Mouse (Mus musculus) liver, embryonic 11.5 days (tissue): ENCODE data around the gene Gdpd2. TPM values are rescaled to one million over a fixed set of nuclear protein-coding genes. Genes with fewer than 3 reads are reported as not detected.

Experiments used
- ATAC-seq: fragments of 200-750 bp; cut with Nextera tagmentation; replicated peaks from 2 replicates; pipeline ENCODE4 v1.8.0; 2017; ENCODE audit warnings: moderate number of reproducible peaks, mild to moderate bottlenecking, moderate TSS enrichment, moderate library complexity; ENCODE audit not compliant: low FRiP score
- DNase-seq: peaks from one replicate; pipeline ENCODE4 v3.0.0-alpha.2; 2017; ENCODE audit warnings: low spot score
- H3K27ac ChIP-seq: fragments of 300-500 bp; sonication (generic); 2 replicates; pipeline ENCODE4 v1.5.1; 2014; ENCODE audit warnings: mild to moderate bottlenecking, low read depth, low read length, control low read depth
- H3K27me3 ChIP-seq: fragments of 300-500 bp; sonication (generic); replicated peaks from 2 replicates; pipeline ENCODE4 v1.6.1; 2014; ENCODE audit warnings: low read length, mixed read lengths; ENCODE audit not compliant: control insufficient read depth, insufficient read depth
- H3K36me3 ChIP-seq: fragments of 300-500 bp; sonication (generic); 2 replicates; pipeline ENCODE4 v1.6.1; 2014; ENCODE audit warnings: mild to moderate bottlenecking, low read length, moderate library complexity, mixed read lengths; ENCODE audit not compliant: control insufficient read depth, insufficient read depth
- H3K4me1 ChIP-seq: fragments of 300-500 bp; sonication (generic); replicated peaks from 2 replicates; pipeline ENCODE4 v1.6.1; 2014; ENCODE audit warnings: low read length, mixed read lengths; ENCODE audit not compliant: control insufficient read depth, insufficient read depth
- H3K4me2 ChIP-seq: fragments of 300-500 bp; sonication (generic); 2 replicates; pipeline ENCODE4 v1.6.1; 2014; ENCODE audit warnings: mild to moderate bottlenecking, control low read depth, moderate library complexity
- H3K4me3 ChIP-seq: fragments of 300-500 bp; sonication (generic); 2 replicates; pipeline ENCODE4 v1.5.1; 2014; ENCODE audit warnings: low read depth, low read length, control low read depth
- H3K9ac ChIP-seq: fragments of 300-500 bp; sonication (generic); 2 replicates; pipeline ENCODE4 v1.6.1; 2014; ENCODE audit warnings: low read depth, low read length, control low read depth
- H3K9me3 ChIP-seq: fragments of 300-500 bp; sonication (generic); 2 replicates; pipeline ENCODE4 v1.6.1; 2016; ENCODE audit warnings: low read length, inconsistent platforms, mixed read lengths; ENCODE audit not compliant: control insufficient read depth
- WGBS: fragments of 180-500 bp; shearing (Covaris S2); extraction: QIAGEN DNeasy Blood & Tissue Kit; methylation state at CpG from one replicate; pipeline ENCODE4 v1.1.7; 2014; 5-methylcytosine and 5-hydroxymethylcytosine counted together
- polyA plus RNA-seq: library from polyadenylated mRNA; unstranded; fragments of >200 nt; fragmentation: Nextera tagmentation; extraction: Ambion mirVana; gene quantifications from 2 replicates; pipeline ENCODE4 v1.2.1, GENCODE M21; 2014

Gene Gdpd2
- 0.14 and 0.19 TPM in 2 replicates for polyA plus RNA-seq

DNA sequence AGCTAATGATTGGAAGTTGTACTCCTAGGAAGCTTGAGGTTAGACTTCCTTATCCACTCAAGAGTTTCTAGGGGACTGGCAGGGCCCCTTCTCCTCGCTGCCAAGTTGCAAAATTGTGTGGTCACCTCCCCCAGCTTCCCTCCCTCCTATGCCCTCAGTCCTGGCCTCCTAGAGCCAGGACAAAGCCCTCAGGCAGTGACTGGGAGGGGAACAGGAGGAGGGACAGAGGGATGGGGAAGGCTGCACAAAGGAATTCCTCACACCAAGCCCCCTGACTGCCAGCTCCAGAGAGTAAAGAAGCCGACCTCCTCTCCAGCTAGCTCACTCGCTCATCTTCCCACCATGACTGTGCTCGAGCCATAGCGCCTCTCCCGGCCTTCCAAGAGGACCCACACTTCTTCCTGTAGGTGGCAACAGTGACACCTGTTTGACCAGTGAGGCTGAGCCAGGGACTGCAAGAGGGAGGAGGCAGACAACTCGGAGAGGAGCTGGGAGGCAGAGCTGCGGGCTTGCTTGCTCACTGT, at the start of gene Gdpd2:
TSS of gene Gdpd2 (plus strand) at position 209 of the 524 bp plus-strand sequence.
- Histone ChIP-seq H3K27ac (no peak within 1 kb of the TSS), H3K4me2 (peak within 1 kb of the TSS; percentile 20), H3K4me1 (no peaks in the 10 kb centered on the region), H3K4me3 (no peak within 1 kb of the TSS), H3K36me3 (no peaks in the 10 kb centered on the region; the same call in 1 of the 2 replicates), H3K9me3 (no peaks in the 10 kb centered on the region), H3K9ac (no peak within 1 kb of the TSS), H3K27me3 (peaks cover 22% of the 10 kb centered on the region)
- ATAC-seq, result no peak
- no peak for DNase-seq
- WGBS, result 17% methylated on average over 8 of the region's 8 CpGs

DNA sequence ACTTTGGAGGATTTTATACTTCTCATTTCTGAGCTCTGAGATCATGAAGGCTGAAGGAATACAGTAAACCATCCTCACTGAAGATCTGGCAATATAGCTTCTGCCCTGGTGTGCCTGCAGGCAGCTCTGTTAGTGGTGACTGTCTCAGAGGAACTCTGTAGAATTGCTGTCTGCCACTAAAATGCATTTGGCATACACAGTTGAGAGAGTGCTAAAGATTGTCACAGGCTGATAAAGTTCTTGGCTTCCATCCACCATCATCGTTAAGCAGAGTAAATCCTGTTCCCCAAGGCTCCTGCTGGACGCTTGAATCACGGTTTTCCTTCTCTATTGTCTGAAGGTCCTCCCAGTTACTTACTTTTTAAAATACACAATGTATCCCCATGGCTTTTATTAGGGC, 43.1 kb upstream of the Gdpd2 start:
- no peaks in the 10 kb centered on the region for H3K4me1 ChIP-seq
- 78% methylated on average over 3 of the region's 3 CpGs for WGBS
- H3K4me3 ChIP-seq, result no peak overlapping the region
- ATAC-seq (no peak), DNase-seq (no peak)
- peaks cover 8% of the 10 kb centered on the region for H3K27me3 ChIP-seq
- no peaks in the 10 kb centered on the region; the same call in 1 of the 2 replicates for H3K36me3 ChIP-seq
- no peak overlapping the region for H3K4me2 ChIP-seq
- H3K9ac ChIP-seq, result no peak overlapping the region
- H3K27ac ChIP-seq, result no peak overlapping the region
- no peaks in the 10 kb centered on the region for H3K9me3 ChIP-seq

GRCm38 (mm10) chrX:100687360-100688032, 42.2 kb upstream of the Gdpd2 start:
- 85% methylated on average over 6 of the region's 6 CpGs for WGBS
- Histone ChIP-seq H3K27me3 (peaks cover 8% of the 10 kb centered on the region), H3K9me3 (no peaks in the 10 kb centered on the region), H3K36me3 (no peaks in the 10 kb centered on the region; the same call in 1 of the 2 replicates), H3K9ac (no peak overlapping the region), H3K4me3 (no peak overlapping the region), H3K27ac (no peak overlapping the region), H3K4me2 (no peak overlapping the region), H3K4me1 (no peaks in the 10 kb centered on the region)
- no peak for ATAC-seq
- no peak for DNase-seq

- no peak overlapping the region for H3K27ac ChIP-seq
- ATAC-seq, result no peak
- DNase-seq, result no peak
- H3K27me3 ChIP-seq, result peaks cover 8% of the 10 kb centered on the region
- H3K36me3 ChIP-seq, result no peaks in the 10 kb centered on the region; the same call in 1 of the 2 replicates
- 86% methylated on average over 5 of the region's 5 CpGs for WGBS
- no peak overlapping the region for H3K4me2 ChIP-seq
- no peaks in the 10 kb centered on the region for H3K4me1 ChIP-seq
- H3K9me3 ChIP-seq, result no peaks in the 10 kb centered on the region
- H3K4me3 ChIP-seq, result no peak overlapping the region
- H3K9ac ChIP-seq, result no peak overlapping the region
These were observed 41.7 kb upstream of the Gdpd2 start for GRCm38 (mm10) chrX:100688033-100688370.

- Histone ChIP-seq H3K9me3 (no peaks in the 10 kb centered on the region), H3K4me1 (no peaks in the 10 kb centered on the region), H3K27me3 (no peaks in the 10 kb centered on the region), H3K4me3 (no peak overlapping the region), H3K4me2 (no peak overlapping the region), H3K36me3 (peaks cover 2% of the 10 kb centered on the region; the same call in 1 of the 2 replicates), H3K27ac (no peak overlapping the region), H3K9ac (no peak overlapping the region)
- ATAC-seq, result no peak
- WGBS, result 99% methylated on average over 4 of the region's 4 CpGs
- no peak for DNase-seq
These were observed 32.9 kb upstream of the Gdpd2 start for GRCm38 (mm10) chrX:100696776-100697175.

GRCm38 (mm10) chrX:100708032-100708431, 21.6 kb upstream of the Gdpd2 start:
- Histone ChIP-seq H3K4me2 (no peak overlapping the region), H3K4me1 (no peaks in the 10 kb centered on the region), H3K27me3 (no peaks in the 10 kb centered on the region), H3K9ac (no peak overlapping the region), H3K9me3 (no peaks in the 10 kb centered on the region), H3K36me3 (peaks cover 5% of the 10 kb centered on the region), H3K4me3 (no peak overlapping the region), H3K27ac (no peak overlapping the region)
- DNase-seq (no peak), ATAC-seq (no peak)
- 85% methylated on average over 6 of the region's 6 CpGs for WGBS

GRCm38 (mm10) chrX:100716173-100716572, 13.5 kb upstream of the Gdpd2 start:
- 95% methylated on average over 6 of the region's 6 CpGs for WGBS
- H3K27ac ChIP-seq, result no peak overlapping the region
- 0 out of 2 replicates have a peak, but pooled peaks cover 6% of the 10 kb centered on the region for H3K27me3 ChIP-seq
- H3K36me3 ChIP-seq, result peaks cover 9% of the 10 kb centered on the region
- H3K4me3 ChIP-seq, result no peak overlapping the region
- ATAC-seq, result no peak
- H3K4me2 ChIP-seq, result no peak overlapping the region
- H3K9ac ChIP-seq, result no peak overlapping the region
- no peaks in the 10 kb centered on the region for H3K9me3 ChIP-seq
- no peak for DNase-seq
- no peaks in the 10 kb centered on the region for H3K4me1 ChIP-seq

- Histone ChIP-seq H3K27ac (no peak overlapping the region), H3K27me3 (peaks cover 16% of the 10 kb centered on the region), H3K9me3 (no peaks in the 10 kb centered on the region), H3K4me3 (no peak overlapping the region), H3K4me2 (no peak overlapping the region), H3K4me1 (no peaks in the 10 kb centered on the region), H3K9ac (no peak overlapping the region), H3K36me3 (no peaks in the 10 kb centered on the region; the same call in 1 of the 2 replicates)
- WGBS, result 43% methylated on average over 1 of the region's 1 CpGs
- ATAC-seq, result no peak
- no peak for DNase-seq
These were observed 726 bp upstream of the Gdpd2 start for GRCm38 (mm10) chrX:100728947-100729346.

DNA sequence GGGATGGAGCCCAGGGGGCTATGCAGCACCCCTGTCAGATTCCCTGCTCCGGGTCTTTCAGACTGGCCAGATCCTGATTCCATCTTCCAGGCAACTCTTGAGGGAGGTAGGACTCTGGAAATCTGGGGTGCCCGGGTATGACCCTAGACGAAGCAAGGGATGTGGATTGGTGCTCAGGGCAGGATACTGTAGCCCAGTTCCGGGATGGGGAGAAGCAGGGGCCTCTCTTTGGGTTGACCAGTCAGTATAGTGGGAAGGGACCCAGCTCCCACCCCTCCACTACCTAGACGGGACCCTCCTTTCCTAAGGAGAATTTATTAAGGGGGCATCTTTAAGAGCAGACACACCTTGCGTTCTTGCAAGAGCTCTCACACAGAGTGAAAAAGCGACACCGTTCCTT, 593 bp downstream of the Gdpd2 start:
- Histone ChIP-seq H3K4me1 (no peaks in the 10 kb centered on the region), H3K9me3 (no peaks in the 10 kb centered on the region), H3K9ac (no peak overlapping the region), H3K4me3 (no peak overlapping the region), H3K4me2 (peak overlapping the region; percentile 20), H3K27ac (no peak overlapping the region), H3K27me3 (peaks cover 22% of the 10 kb centered on the region), H3K36me3 (no peaks in the 10 kb centered on the region; the same call in 1 of the 2 replicates)
- 39% methylated on average over 8 of the region's 8 CpGs for WGBS
- no peak for ATAC-seq
- DNase-seq, result no peak
